Mouse (Mus musculus) bone marrow macrophage, adult 2 months (primary cell): Measurements from ENCODE around the gene Mfap1a.

Experiments
- CTCF ChIP-seq: IDR thresholded peaks from 2 replicates; pipeline ENCODE4 v1.5.1; 2012; ENCODE audit warnings: low read depth, mild to moderate bottlenecking, low read length, moderate library complexity
- POLR2A ChIP-seq: IDR thresholded peaks from 2 replicates; pipeline ENCODE4 v1.6.1; 2012; ENCODE audit warnings: mild to moderate bottlenecking, low read depth, low read length, borderline replicate concordance

DNA sequence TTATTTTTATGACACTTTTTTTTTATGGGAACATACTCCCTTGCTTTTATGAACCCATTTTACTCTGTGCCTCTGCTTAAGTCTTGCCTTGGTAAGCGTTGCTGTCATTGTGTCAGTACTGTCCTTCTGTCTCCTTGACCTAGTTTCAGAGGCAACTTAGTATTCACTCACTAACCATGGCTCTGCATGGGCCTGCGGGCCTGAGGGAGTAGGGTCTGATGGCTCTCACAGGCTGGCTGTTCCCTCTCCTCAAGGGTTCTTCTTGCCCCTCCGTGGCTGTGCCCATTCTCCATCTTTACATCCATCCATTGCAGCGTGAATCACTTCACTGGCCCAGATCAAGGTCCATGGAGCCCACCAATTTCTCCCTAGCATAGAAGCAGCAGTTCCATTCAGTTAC, 60.0 kb downstream of the Mfap1a start:
- TF ChIP-seq POLR2A (no peak), CTCF (no peak)
